Mouse (Mus musculus) c-Kit-negative CD71-positive TER-119-positive erythroid progenitor cells, embryonic 14.5 days (primary cell): ENCODE measurements around the gene Osbpl9.

Source experiments
- DNase-seq: peaks from one replicate; pipeline ENCODE4 v3.0.0-alpha.2; 2013; ENCODE audit warnings: low read depth, low spot score

Gene Osbpl9

DNA sequence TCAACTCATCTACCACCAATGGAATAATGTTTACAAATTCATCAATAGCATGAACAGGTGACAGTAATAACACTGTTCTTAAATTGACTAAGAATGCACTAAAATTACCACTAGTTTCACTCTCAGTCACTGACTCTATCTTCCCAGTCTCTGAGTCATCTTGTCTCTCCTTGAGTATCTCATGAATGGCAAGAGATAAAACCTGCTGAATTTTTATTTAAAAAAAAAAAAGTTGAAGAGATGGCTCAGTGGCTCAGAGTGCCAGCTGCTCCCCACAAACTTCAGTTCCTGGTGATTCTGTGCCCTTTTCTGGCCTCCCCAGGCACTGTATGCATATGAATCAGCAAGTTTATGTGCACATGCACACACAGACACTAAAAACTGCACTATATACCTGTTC is 96.8 kb downstream of the Osbpl9 start:
- DNase-seq, result no peak

DNA sequence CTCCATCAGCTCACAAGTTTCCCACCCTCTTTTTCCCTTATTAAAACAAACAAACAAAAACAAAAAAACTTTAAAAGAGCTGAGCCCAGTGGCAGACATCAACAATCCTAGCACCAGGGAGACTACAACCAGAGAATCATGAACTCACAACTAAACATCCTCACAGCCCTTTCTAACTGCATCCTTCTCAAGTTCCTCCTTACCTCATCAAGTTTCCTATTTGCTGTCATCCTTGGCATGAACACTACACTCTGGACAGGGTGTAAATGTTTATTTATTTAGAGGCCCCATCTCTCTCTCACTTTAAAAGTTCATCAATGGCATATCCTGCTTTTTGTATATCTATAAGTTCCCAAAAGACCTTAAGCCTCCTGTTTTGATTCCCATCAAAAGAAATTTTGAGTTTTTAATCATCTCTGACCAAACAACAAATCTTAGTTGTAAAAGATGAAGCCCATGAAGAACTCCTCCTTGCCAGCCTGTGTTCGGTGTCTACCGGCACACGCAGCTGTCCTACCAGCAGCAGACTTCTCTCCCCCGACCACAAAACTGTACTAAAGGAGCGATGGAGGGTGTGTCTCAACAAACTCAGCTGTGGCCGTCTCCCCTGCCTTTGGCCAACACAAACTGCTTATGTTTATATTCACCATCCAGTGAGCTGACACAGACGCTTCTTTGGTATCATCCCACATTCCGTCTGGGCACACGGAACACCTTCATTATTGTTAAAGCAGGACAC is 98.8 kb downstream of the Osbpl9 start:
- no peak for DNase-seq

DNA sequence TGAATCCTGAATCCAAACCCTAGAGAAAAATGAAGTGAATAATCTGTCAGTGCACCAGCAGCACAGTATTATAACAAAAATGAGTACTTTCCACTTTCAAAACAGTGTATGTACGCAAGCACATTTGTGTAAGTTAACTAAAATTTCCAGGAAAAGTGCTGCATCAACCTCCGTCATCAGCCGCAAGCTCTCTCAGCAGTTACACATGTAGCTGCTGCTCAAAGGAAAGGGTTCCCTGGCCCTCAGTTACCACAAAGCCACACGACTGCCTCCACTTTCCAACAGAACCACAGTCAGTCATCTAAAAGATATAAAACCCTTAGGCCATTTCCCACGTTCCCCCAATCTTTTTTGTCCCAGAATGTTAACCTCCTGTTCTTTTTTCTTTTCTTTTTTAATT is 99.5 kb downstream of the Osbpl9 start:
- no peak for DNase-seq

DNA sequence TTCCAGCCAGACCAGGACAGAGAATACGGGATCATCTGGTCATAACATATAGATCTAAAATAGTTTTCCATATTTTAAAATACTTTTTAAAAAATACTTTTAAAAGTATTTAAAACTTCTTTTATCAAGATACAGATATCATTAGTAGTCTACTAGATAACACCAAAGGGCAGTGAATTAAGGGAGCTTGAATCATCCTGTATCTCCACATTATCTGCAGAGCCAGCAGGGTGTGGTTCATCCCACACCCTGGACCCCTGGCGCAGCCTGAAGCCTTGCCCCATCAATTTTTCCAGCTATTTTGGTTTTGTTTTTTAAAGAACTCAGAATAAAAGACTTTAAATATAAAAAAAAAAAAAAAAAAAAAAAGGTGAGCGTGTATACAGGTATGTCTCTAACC is 103.2 kb downstream of the Osbpl9 start:
- no peak for DNase-seq

DNA sequence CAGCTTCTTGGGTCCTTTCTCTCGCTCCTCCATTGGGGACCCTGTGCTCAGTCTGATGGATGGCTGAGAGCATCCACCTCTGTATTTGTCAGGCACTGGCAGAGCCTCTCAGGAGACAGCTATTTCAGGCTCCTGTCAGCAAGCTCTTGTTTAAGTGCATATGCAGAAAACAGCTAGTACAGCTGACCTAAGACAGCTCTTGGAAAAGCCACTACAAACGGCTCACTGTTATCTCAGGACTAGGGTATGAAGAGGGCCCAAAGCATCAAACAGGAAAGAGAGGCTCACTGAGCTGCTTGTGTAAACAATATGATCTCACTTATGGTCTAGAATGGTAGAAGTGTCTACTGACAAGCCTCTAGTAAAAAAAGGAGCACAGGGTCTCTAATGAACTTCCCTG is 107.8 kb downstream of the Osbpl9 start:
- no peak for DNase-seq

DNA sequence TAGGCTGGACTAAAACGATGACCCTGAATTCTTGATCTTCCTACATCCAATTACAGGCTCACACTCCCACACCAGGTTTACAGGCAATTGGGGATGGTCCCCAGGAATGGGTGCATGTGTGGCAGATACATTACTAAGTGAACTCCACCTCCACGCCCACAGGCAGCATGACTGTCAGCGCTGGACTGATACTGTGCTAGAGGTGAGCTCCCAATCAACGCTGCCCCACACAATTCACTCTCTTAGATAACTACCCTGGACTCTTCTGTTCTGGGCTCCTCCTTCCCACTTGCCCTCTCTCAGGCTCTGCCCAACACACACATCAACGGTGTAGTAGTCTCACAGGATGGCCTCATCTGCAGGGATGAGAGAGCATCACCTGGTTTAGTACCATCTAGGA is 109.7 kb downstream of the Osbpl9 start:
- no peak for DNase-seq

DNA sequence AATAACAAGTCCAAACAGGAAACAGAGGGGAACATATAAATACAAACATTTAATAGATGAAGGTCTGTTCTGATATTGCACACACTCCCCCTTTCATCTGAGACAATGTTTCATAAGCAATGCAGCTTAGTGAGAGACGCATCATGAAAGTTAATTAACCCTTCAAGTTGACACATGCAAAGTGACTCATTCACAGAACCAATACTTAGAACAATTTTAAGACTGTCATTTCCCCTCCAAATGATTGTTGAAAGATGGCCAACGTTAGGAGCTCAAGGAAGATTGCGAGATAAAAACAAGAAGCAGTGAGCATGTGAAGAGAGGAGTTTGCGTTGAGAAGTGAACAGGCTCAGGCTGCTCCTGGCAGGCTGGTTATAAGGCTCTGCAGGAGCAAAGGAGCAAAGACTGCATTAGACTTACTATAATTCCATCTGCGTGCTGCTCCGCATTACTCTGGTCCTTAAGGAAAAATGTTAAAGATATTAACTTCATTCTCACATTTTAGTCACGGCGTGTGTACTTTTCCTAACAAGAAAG is 110.8 kb downstream of the Osbpl9 start:
- DNase-seq, result no peak

DNA sequence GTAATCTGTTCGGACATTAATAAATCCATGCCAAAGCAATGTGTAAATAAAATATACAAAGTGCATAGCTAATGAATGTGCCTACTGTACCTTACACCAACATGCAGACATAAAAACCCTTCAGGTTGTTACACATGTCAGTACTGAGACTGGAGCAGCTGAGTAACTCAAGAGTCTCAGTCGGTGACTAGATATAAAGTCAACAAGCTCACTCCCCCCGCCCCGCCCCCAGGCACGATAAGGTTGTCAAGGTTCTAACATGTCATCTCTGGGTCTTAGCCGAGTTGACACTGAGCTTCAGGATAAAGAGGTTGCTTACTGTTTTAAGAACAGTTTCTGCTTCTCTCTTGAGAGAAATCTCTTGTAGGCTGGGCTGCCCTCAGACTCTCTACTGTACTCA is 112.1 kb downstream of the Osbpl9 start:
- DNase-seq, result peak; percentile 19

DNA sequence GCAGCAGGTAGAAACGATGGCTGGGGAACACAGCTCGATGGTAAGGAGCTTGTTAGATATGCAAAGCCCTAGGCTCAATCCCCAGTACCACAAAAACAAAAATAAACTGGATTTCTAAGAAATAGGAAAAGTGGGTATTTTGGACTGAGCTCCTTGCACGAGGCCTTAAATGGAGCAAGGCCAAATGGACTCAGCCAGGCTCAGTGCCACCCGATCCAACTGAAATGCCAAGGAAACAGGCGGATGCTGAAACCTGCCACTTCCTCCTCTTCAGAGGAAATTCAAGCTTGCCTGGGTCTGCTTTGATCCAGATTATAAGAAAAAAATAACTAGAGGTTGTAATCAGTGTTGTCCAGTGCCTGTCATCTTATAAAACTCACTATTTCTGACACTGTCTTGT is 112.9 kb downstream of the Osbpl9 start:
- DNase-seq, result no peak

DNA sequence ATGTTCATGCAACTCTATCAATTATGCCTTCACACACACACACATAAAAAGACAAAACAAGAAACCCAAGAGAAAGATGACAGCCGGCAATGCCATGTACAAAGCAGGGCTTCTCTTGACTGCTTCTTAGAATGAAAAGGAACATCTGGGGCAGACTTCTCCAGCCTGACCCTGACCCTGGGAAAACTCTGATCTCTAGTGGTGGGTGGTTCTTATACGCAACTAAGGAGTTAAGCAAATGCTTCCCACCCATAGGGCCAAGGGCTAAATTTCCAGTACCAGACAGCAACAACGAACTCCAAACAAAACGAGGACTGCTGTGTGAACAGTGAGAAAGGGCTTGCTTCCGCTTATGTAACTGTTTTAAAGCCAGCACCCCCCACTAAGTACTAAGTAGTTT is 122.0 kb downstream of the Osbpl9 start:
- no peak for DNase-seq

DNA sequence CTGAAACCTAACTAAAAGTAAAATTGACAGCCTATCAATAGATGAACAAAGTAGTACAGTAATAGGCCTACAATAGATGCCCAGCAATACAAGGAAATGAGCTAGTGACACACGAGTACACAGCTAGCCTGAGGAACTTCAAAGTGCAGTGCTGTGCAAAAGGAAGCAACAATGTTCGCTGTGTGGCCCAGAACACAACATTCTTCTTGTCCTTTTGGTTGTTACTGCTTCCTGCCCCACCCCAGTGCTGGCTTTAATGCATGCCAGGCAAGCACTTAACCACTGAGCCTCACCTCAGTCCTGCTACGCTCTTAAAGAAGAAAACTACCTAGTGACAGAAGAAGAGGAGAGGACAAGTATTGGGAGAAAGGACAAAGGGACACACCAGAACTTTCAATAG is 122.4 kb downstream of the Osbpl9 start:
- no peak for DNase-seq

DNA sequence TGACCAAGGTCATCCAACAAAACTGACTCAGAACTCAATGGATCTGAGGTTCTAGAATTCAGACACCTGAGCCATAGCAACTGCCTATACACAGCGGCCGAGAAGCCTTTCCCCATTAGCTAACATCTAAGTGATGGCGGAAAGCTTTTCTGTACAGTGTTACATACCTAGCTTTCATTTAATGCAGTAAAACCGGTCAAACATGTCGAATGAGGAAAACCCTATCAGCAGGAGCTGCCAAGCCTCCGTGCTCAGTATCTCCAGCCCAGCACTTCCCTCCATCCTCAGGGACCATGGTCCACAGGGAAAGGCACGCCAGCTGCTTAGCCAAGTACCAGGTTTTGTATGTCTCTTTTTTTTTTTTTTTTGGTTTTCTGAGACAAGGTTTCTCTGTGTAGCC is 123.1 kb downstream of the Osbpl9 start:
- DNase-seq, result no peak

DNA sequence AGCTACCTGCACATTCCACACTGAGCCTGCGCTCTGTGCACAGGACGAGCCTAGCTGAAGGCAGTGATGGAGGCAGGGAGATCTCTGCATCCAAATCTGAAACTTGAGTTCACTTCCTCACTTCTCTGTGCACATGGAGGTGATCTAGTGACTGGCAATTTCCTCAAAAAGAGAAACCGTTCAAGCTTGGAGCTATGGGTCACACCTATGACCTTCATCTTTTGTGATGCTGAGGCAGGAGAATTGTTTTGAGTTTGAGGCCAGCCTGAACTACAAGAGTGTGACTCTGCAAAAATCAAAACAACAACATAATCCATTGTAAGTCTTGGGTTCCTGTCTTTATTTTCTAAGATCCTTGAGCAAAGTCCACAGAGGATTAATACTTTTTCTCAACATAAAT is 128.8 kb downstream of the Osbpl9 start:
- DNase-seq, result no peak

DNA sequence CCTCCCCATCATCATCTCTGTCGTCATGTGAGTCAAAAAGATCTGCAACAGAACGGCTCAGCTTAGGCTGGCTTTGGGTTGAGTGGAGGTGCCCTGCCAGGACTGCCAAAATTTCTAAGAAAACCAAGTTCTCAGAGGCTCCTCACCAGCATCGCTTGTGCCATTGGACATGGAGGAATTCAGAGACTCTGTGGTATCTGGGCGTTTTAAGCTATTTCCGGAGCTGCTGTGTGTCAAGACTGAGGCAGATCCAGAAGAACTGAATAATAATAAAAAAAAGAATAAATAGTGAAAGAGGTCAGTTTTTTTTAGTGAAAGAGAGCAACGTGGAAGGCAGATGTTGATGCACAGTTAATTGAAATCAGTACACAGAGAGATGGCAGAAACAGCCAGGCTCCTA is 129.2 kb downstream of the Osbpl9 start:
- DNase-seq, result no peak

DNA sequence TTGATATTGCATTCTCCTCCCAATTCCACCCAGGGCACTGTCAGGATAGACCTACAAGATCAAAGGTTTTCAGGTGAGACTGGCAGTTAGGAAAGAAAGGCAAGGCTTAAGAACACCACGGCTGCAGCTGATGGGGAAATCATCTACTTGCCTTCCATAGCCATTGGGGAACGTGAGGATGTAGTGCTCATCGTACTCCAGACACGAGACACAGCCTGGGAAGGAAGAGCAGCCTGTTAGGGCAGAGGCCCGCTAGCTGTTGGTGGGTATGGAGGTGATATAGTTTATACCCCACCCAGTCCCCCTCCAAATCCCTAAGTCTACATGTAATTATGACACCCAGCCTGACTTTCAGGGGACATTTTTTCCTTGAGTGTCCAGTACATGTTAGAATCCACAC is 136.4 kb downstream of the Osbpl9 start:
- DNase-seq, result no peak

DNA sequence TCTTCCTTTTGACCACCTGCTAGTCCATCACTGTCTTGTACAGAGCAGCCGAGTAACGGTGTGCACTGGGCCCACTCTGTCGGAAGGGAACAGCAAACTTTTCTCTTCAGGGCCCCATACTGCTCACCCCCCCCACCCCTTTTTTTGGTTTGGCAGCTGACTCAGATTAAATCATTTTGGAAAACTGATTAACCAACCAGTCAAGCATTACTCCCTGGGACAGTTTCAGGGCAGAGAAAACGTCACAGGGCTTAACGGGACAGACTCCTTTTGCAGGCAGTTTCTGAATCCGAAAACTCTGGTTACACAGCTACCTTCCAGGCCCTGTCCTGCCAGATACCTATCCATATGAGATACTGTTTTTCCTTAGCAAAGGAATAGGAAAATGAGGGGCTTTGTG is 137.1 kb downstream of the Osbpl9 start:
- DNase-seq, result no peak

DNA sequence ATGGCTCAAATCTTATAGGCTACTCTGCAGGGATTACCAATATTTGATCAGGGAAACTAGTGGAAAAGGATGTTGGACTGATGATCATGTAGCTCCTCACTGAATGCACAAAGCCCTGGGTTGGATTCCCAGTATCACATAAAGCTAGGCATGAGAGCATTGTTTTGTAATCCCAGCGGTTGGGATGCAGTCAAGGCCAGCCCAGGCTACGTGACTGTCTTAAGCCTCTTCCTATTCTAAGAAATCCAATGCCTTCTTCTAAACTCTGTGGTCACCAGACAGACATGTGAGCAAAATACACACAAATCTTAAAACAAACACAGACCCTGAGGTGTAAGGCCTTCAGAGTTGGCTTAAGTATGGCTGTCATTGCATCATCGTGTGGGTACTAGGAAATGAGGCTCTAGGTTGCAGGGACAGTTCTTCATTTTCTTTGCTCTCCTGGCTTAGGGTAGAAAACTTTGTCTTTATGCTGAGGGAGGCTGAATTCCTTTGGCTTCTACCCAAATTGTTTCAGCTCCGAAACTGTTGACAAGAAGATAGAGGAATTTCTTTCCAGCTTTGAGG is 142.7 kb downstream of the Osbpl9 start:
- DNase-seq, result no peak

DNA sequence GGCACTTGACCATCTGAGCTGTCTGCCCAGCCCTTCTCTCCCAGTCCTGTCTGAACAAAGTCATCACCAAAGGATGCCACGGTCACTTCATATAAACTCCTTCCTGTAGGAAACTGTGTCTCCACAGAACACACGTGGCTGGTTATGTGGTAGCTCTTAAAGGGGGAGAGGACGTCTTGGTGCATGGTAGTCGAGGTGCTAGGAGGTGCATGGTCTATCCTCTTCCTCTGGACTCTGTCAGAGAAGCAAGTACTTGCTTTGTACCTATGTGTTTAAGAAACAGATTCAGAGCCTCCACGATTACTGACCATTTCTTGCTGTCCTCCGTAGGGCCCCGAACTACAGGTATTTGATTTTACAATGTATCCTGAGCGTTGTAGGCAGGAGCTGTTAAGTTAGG is 144.4 kb downstream of the Osbpl9 start:
- no peak for DNase-seq

DNA sequence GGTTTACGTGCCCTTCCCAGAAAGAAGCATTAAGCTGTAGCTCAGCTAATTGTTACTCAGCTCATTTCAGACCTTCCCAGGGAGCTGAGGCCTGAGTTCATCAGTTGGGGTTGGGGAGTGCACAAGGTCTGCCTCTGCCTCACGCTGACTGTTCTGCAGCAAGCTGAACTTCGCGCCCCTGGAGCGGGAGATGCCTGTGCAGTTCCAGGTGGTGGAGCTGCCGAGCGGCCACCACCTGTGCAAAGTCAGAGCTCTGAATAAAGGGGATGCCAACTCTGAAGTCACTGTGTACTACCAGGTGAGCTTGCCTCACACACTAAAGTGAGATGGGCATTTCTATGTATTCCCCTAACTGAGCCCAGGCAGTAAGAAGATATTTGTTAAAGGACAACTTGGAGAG is 145.7 kb downstream of the Osbpl9 start:
- no peak for DNase-seq

DNA sequence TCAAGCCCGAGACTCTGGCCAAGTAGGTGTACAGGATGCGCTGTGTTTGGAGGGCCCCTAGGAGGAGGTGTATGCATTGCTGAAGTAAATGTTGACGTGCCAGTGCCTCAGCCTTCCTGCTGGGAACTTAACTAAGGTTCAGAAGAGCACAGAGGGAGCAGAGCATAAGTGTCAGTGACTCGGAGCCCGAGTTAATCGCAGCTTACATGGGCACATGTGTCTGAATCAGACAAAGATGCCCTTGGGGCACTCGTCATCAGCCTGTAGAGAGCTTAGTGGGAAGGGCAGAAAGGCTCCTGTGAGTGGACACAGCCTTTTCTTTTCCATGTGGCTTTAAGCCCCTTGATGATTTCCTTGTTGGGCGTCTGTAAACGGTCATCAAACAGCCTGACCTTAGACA is 148.1 kb downstream of the Osbpl9 start:
- DNase-seq, result no peak

DNA sequence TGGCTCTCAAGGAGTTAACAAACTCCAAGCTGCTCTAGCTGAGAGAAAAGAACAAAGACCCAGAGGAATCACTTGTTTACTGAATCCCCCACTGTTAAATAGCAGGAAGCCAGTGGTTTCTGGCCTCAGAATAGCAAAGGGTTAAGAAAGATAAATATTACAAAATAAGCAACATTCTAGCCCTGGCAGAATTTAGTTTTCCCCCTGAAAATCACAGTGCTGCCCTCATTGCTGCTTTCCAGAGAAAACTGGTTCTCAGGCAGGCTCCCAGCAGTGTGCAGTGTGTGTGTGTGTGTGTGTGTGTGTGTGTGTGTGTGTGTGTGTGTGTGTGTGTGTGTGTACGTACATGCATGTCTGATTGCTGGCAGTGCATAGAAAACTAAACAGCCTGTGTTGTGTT is 149.8 kb downstream of the Osbpl9 start:
- DNase-seq, result no peak

DNA sequence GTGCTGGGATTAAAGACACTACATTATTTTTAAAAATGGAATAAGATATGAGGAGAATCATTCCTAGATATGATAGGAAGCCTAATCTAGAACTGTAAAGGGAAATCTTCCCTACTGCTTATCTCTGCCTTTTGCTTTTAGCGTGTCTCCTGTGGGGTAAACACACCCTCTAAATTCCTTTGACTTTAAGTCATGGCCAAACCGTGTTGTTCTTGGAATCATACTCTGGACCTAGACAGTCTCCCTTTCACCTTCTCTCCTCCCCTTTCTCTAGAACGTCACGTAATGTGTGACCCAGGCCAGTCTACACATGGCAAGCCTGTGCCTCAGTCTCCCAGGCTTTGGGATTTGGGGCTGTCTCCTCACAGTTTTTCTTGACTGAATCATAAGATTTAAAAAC is 153.8 kb downstream of the Osbpl9 start:
- DNase-seq, result no peak

DNA sequence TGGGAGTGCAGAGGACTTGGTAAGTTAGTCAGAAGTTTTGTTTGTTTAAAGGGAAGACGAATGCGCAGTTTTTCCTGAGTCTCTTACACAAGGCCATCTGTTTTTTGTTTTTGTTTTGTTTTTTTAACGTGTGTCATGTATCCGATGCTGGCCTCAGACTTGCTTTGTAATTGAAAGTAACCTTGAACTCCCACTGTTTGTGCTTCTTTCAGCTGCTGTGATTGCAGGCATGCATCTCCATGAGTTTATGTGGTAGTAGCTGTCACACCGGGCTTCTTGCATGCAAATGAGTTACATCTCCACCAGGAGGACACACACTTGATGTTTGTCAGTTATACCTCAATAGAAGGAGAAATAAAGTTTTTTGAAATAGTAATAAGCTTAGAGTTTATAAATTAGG is 158.3 kb downstream of the Osbpl9 start:
- DNase-seq, result no peak

DNA sequence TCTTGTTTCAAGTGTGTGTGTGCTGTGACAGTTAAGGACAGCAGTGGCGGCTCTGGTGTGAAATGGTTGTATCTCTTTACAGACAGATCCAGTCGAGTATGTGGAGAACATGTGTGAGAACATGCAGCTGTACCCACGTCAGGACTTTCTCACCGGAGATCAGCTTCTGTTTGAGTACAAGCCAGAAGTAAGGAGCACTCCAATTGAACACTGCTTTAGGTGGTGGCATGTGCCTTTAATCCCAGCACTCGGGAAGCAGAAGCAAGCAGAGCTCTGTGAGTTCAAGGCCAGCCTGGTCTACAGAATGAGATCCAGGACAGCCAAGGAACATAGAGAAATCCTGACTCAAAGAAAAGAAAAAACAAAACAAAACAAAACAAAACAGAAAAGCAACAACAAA is 158.8 kb downstream of the Osbpl9 start:
- DNase-seq, result no peak
